Mouse (Mus musculus): ENCODE measurements around the gene Usp4.

DNA sequence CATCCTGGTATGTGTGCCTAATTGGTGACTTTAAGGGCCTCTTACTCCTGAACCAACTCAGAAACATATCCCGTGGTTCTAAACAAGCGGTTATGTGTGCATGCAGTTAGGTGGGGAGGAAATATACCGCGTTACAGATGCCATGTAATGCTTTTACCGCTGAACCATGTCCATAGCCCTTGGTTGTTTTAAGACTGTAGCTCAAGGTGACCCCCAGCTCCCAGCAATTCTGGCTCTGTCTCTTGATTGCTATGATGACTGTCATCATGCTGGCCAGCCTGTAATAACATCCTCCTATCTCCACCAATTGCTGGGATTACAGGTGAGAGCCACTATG is 6.5 kb upstream of the Usp4 start:
- TF ChIP-seq CTCF (IDR thresholded peaks at IDR 0.05; ENCODE audit: low read depth, low read length), result no peak
- no peak for TF ChIP-seq POLR2A (IDR thresholded peaks at IDR 0.05; ENCODE audit: borderline replicate concordance, low read depth, low read length)

Measured in bone marrow macrophage, adult 2 months (primary cell).